Mouse (Mus musculus) frontal cortex, postnatal 14 days (tissue): ENCODE results near the gene Ankrd11.
"Not testable (repeated sequence)": the region's sequence is repeated elsewhere in the genome, so short reads cannot be mapped to it uniquely, and the experiment has no call there.

Experiments used
- DNase-seq, 2 experiments: peaks; one replicate each; pipeline ENCODE4 v3.0.0; 2022; ENCODE audit warnings: low spot score in 2 of 2

The Ankrd11 gene

DNA sequence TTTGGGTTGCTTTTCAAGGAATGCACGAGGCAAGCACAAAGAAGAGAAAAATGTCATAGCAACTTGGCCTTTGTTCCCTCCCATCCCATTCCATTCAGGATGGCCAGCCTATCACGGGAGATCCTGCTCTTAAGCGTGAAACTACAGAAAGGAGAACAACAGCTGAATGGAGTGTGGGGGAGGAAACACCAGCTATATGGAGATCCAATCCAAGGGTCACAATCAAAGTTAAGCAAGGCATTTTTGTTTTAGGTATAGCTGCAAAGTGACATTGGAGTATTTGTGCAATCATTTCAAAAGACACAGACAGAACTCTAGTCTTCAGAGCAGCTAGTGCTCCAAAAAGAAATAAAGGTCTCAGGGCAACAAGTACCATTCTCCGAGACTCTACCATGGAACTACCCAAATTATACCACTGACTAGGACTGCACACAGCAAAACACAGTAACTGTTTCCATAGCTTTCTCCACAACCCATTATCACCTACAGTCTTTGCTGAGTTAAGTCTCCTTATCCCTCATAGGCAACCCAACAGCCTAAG lies 1.9 kb downstream of the Ankrd11 start:
- DNase-seq = no peak

GRCm38 (mm10) chr8:123039376-123040109 lies 2.5 kb downstream of the Ankrd11 start:
- no peak for DNase-seq

DNA sequence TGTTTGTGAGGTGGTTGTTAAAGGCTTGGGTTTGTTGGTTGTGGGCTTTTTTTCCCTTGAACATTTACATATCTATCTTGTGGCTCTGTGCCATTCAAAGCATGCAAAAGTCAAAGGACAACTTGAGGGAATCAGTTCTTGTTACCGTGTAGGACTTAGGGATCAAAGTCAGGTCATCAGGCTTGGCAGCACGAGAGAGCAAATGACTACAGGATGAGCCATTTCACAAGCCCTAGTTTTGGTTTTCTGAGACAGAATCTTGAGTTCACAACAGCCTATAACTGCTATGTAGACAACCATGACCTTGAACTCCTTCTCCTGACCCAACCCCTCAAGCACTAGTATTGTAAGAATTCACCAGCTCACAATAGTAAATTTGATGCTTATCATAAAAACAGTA lies 3.7 kb downstream of the Ankrd11 start:
- DNase-seq = no peak

DNA sequence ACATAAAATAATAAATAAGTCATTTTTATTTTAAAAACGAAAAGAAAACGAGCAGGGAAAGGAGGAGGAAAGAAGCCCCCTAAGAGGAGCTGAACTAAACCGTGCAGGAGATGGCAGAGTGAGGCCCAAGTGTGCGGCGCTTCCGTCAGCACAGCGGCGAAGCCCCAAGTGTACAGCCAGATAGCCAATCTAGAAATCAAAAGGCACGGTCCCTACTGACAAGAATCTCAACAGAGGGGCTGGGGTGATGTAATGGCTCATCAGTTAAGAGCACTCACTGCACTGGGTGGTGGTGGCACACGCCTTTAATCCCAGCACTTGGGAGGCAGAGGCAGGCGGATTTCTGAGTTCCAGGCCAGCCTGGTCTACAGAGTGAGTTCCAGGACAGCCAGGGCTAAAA lies 4.6 kb downstream of the Ankrd11 start:
- DNase-seq = no peak

DNA sequence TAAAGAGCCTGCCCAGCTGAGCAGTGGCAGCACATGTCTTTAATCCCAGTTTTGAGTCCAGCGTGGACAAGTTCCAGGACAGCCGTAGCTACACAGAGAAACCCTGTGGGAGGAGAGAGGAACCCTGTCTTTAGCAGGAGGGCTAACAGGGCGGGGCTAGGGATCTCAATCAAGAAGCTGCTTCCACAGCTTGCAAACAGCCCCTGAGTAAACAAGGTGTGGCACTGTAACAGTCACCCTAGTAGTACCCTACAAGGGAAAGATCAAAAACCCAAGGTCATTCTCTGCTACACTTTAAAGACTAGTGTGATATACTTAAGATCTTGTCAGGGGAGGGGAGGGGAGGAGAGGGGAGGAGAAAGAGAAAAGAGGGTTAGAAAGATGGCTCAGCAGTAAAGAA lies 5.1 kb downstream of the Ankrd11 start:
- DNase-seq = no peak

GRCm38 (mm10) chr8:123034171-123034570 lies 7.9 kb downstream of the Ankrd11 start:
- DNase-seq = no peak

GRCm38 (mm10) chr8:123033431-123033830 lies 8.6 kb downstream of the Ankrd11 start:
- no peak for DNase-seq

- no peak for DNase-seq
Observed at GRCm38 (mm10) chr8:123032730-123033129, 9.3 kb downstream of the Ankrd11 start.

DNA sequence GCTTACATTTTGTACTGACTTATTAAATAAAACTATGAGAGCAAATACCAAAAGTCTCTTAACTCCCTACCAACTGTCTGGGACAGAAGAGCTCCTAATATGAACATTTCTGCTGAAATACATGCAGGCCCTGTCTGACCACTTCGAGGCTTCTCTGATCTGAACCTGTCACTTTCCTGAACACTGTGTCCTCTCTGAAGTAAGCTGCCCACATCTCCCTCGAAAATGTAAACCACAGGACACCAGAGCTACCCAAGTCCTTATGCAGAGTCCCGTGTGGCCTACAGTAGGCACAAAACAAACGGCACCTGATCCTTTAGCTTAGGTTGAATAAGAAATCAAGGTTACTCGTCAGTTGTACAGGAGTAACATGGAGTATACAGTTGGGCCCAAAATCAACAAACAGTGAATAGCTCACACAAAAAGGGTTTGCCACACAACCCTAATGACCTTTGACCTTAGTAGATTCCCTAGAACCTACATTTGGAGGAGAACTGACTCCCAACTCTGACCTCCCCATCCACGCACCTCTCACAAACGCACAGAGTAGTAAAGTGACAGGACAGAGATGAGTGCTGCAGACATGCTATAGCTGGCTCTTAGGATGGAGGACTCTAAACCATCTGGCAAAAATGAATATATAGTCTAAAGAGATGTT lies 10.6 kb downstream of the Ankrd11 start:
- no peak for DNase-seq

- not testable (repeated sequence) for DNase-seq
Observed at GRCm38 (mm10) chr8:123030091-123030490, 12.0 kb downstream of the Ankrd11 start.

- DNase-seq = no peak
Observed at GRCm38 (mm10) chr8:123027786-123028185, 14.3 kb downstream of the Ankrd11 start.

DNA sequence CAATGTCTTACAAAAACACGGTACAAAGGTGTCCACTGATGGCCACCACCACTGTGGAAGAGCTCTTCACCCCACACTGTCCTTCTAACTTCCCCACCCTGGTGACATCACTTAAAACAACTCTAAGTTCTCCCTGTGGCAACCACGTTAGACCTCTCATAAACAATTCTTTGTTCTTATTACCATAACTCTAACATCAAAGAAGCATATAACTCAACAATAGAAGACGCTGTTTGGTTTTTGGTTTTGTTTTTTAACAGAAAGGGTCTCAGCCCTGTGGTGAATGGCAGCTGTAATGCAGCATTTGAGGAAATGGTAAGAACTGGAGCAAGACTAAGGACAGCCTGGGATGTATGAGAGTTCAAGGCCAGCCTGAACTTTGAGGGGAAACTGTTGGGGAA lies 16.1 kb downstream of the Ankrd11 start:
- no peak for DNase-seq

DNA sequence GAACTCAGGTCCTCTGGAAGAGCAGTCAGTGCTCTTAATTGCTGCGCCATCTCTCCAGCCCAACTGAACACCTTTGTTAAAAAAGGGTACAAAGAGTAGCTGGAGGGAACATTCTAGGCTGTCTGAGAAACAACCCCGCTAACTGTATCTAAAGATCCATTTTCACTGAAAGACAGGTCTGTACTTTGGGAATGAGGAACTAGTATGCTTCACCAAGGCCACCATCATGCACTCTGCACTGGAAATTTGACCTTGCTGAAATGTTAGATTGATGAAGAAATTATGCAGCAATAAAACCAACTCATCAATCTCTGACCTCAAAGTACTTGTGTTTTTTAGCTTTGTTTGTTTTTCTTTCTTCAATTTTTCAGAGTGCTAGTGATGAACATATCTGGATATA lies 17.9 kb downstream of the Ankrd11 start:
- DNase-seq = no peak

- DNase-seq = no peak
Observed at GRCm38 (mm10) chr8:123022727-123023126, 19.4 kb downstream of the Ankrd11 start.

GRCm38 (mm10) chr8:123021259-123021658 lies 20.8 kb downstream of the Ankrd11 start:
- DNase-seq = no peak

DNA sequence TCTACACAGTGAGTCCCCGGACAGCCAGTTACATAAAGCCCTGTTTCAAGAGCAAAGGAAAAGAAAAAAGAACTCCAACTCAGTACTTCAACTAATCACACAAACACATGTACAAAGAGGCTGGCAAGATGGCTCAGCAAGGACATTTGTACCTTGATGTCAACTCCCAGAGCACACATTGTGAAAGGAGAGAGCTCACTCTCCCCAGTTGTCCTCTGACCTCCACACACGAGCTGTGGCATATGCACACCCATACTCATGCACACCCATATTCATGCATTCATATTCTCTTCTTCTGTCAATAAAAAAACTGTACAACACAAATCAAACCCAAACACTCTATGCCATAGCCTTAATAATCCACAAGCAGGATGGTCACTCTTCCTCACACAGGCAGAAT lies 21.2 kb downstream of the Ankrd11 start:
- DNase-seq = no peak

DNA sequence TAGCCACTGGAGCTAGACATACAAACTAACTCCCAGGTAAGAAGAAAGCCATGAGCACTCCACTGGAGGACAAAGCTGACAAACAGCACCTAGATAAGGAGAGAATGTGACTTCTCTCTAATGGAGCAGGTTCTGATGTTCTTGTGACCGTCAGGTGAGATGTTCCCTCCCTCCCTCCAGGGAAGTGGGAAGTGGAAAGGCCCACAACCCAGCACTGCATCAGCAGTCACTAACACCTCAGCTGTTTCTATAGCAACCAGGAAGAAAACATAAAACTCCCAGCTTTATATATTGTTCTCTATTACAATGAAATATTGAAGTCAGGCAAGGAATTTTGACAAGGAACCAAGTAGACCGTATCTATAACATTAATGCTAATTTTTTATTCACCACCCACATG lies 22.0 kb downstream of the Ankrd11 start:
- no peak for DNase-seq

DNA sequence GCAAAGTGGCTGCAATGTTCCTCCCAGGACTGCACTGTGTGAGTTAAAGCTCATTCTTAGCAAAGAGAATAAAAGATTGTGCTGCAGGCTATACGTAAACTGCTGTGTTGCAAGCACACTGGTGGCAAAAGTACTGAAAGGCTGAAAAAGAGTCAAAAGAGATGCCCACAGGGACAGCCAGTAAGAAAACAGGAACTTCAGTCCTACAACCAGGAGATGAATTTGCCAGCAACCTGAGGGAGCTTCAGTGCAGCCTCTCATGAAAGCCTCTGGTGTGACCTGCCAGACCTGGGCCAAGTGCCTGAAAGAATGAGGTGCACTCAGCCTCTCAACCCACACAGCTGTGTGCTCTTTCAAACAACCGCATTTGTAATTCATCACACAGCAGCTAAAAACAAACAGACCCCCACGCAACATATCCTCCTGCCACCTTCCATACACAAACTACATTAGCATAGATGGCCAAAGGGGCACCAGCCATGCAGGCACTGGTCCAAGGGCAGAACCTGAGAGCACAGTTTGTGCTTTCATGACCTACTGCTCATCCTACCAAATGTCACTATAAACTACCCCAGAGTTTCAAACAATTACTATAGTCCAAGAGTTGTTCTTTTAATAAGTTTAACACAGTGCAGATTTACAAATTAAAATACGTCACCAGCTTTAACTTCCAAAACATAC lies 23.5 kb downstream of the Ankrd11 start:
- DNase-seq = no peak

DNA sequence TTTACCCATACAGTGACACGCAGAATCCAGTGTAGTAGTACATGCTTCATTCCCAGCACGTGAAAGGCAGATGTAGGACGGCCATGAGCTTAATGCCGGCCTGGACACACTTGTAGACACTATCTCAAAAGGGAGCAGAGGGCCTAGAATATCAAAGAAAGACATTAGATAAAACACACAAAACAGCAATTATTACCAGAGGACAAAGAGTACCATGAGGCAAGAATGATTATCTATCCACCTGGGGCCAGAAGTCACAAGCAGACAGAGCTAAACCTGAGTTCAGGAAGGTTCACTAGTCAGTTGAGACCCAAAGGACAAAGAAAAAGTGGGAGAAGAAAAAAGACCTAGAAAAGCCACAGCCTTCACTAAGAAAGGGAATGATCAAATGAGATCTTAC lies 24.9 kb downstream of the Ankrd11 start:
- no peak for DNase-seq

DNA sequence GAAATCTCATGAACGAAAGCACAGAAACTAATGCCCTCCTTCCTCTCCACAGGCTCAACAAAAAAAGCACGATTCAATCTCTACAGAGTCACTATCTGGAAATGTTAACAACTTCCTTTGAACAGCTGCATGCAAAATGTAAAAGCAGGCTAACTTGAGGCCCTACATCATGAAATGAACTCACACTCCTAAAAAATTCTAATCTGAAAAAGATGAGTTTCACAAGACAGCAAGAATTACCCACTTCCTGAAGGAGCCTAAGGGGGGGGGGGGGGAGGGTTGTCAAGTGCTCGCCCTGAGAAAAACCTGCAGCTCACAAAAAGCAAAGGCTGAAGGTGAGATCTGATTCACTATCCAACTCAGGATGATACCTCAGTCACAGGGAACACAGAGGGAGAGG lies 27.0 kb downstream of the Ankrd11 start:
- no peak for DNase-seq

DNA sequence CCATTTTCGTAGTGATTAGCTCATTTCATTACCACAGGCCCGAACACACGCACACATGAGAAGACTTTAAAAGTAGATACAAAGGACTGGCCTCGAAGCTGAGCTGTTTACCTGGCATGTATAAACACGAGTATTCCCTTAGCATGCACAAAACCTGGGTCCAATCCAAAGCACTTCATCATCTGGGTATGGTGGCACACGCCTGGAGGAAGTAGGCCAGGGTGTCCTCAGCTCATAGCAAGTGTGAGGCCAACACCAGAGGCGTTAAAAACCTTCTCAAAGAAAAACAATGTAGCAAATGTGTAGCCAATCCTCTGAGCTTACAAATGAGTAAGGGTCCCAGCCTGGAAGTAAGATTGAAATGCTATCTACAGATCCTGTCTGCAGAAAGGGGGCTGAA lies 27.6 kb downstream of the Ankrd11 start:
- DNase-seq = no peak

DNA sequence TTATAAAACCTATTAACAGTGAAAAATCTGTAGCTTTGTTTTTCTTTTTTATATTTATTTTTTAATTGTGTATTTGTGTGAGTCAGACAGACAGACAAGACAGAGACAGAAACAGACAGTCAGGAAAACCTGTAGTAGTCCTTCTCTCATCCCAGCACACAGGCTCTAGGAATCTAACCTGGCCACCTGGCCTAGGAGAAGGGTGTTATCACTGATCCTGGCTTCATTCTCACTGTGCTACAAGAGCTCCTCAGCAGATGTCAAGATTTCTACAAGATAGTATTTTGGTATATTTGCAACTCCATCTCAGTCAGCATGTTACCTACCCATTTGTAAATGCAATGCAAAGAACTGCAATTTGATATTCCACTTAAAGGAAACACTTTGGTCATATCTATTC lies 30.8 kb downstream of the Ankrd11 start:
- DNase-seq = no peak

GRCm38 (mm10) chr8:123005805-123006204 lies 36.3 kb downstream of the Ankrd11 start:
- DNase-seq = no peak
